Mouse (Mus musculus): ENCODE results near the gene Kcnk13. TPM values are rescaled to one million over a fixed set of nuclear protein-coding genes. Genes with fewer than 3 reads are reported as not detected.

Gene Kcnk13
- total RNA-seq (2012; rRNA removed) (0.08 and 0.13 TPM in 2 replicates), total RNA-seq (2014; rRNA removed) (not detected in 2 replicates), polyA plus RNA-seq (2012; ENCODE audit: insufficient read length, low read depth) (not detected in 2 replicates)

GRCm38 (mm10) chr12:99964301-99965202, at the start of gene Kcnk13:
TSS of gene Kcnk13 (plus strand) at chr12:99964499.
- TF ChIP-seq GABPA (IDR thresholded peaks at IDR 0.05; ENCODE audit: insufficient replicate concordance, low read depth, low read length) (no peak), MYC (IDR thresholded peaks at IDR 0.05; ENCODE audit: low read depth, low read length) (0 out of 2 replicates have a peak, but pooled peaks have one; percentile 35), SMC3 (IDR thresholded peaks at IDR 0.05; ENCODE audit: low read depth, low read length) (peak; percentile 83), EP300 (IDR thresholded peaks at IDR 0.05; ENCODE audit: low read length) (no peak), NRF1 (IDR thresholded peaks at IDR 0.05; ENCODE audit: low read depth, low read length) (no peak), BHLHE40 (IDR thresholded peaks at IDR 0.05; ENCODE audit: low read depth, low read length) (peak; percentile 65), MAFK (IDR thresholded peaks at IDR 0.05; ENCODE audit: insufficient replicate concordance, low read length) (no peak), CHD2 (IDR thresholded peaks at IDR 0.05; ENCODE audit: low read length) (no peak), TCF12 (IDR thresholded peaks at IDR 0.05; ENCODE audit: low read depth, low read length) (peak; percentile 38; the same call in 1 of the 2 replicates), HCFC1 (IDR thresholded peaks at IDR 0.05; ENCODE audit: low read depth, low read length) (no peak), CHD1 (IDR thresholded peaks at IDR 0.05; ENCODE audit: low read depth, low read length) (no peak), RAD21 (IDR thresholded peaks at IDR 0.05; ENCODE audit: low read depth, low read length) (peak; percentile 81), NELFE (IDR thresholded peaks at IDR 0.05; ENCODE audit: low read depth, low read length) (0 out of 2 replicates have a peak, but pooled peaks have one; percentile 17), ZC3H11A (IDR thresholded peaks at IDR 0.05; ENCODE audit: low read depth, low read length) (peak; percentile 29; the same call in 1 of the 2 replicates), IRF4 (IDR thresholded peaks at IDR 0.05; ENCODE audit: low read depth, low read length) (peak; percentile 37; the same call in 1 of the 2 replicates), MAX (IDR thresholded peaks at IDR 0.05; ENCODE audit: low read length) (0 out of 2 replicates have a peak, but pooled peaks have one; percentile 45), SIN3A (IDR thresholded peaks at IDR 0.05; ENCODE audit: low read length) (peak; percentile 64; the same call in 1 of the 2 replicates), CTCF (conservative IDR thresholded peaks at IDR 0.05 in 1 of 2, IDR thresholded peaks at IDR 0.05 in 1 of 2; ENCODE audit: low read depth in 2 of 2, low read length in 2 of 2) (peak; percentile 60 to 85; a peak in 3 of 4 replicates), ETS1 (conservative IDR thresholded peaks at IDR 0.05; ENCODE audit: low read depth, low read length) (no peak), USF1 (IDR thresholded peaks at IDR 0.05; ENCODE audit: low read depth, low read length) (no peak), MXI1 (IDR thresholded peaks at IDR 0.05; ENCODE audit: low read depth, low read length) (peak; percentile 56; the same call in 1 of the 2 replicates), TBP (conservative IDR thresholded peaks at IDR 0.05; ENCODE audit: low read depth, low read length) (no peak), UBTF (IDR thresholded peaks at IDR 0.05; ENCODE audit: low read depth, low read length) (0 out of 2 replicates have a peak, but pooled peaks have one; percentile 54)
- peaks cover 51% of the 10 kb centered on the region for H3K27me3 ChIP-seq (replicated peaks)
- H3K79me2 ChIP-seq (replicated peaks; ENCODE audit: control insufficient read depth, extremely low read depth, insufficient read depth, poor library complexity, severe bottlenecking): no peaks in the 10 kb centered on the region
- peak within 1 kb of the TSS; percentile 1 to 51 (median 28) for H3K4me3 ChIP-seq (replicated peaks in 1 of 3; ENCODE audit: low read depth in 2 of 3, low read length in 2 of 3, poor library complexity in 1 of 3)
- H3K4me1 ChIP-seq (ENCODE audit: control insufficient read depth in 1 of 2, insufficient read depth in 2 of 2): peaks cover 5 to 24% of the 10 kb centered on the region in 2 experiments; a peak in 3 of 4 replicates
- peaks cover 11% of the 10 kb centered on the region for H3K9me3 ChIP-seq (replicated peaks; ENCODE audit: low read length)
- H3K36me3 ChIP-seq (replicated peaks in 1 of 2; ENCODE audit: control insufficient read depth in 1 of 2, insufficient read depth in 1 of 2, low read length in 1 of 2): no peaks in the 10 kb centered on the region
- H3K27ac ChIP-seq (ENCODE audit: insufficient read depth, low read depth): no peak within 1 kb of the TSS
- DNase-seq (ENCODE audit: extremely low read depth): peak; percentile 82
- dilution Hi-C loops (cut with MboI; ENCODE audit: extremely low pct_ligation_motif_present, extremely low pct_unique_long_range_greater_than_20kb, low sequenced_read_pairs): no loop called here
- peak within 1 kb of the TSS; percentile 9; the same call in 1 of the 2 replicates for H3K9ac ChIP-seq (ENCODE audit: insufficient read depth, low read depth)
- in situ Hi-C loops (cut with MboI; ENCODE audit: low pct_ligation_motif_present, low pct_unique_long_range_greater_than_20kb, low sequenced_read_pairs): loop anchor here (10.0 kb wide), 1 partner anchor 880 kb away; no protein-coding TSS in a partner anchor
- peak within 1 kb of the TSS; percentile 82 for H3K4me2 ChIP-seq (ENCODE audit: insufficient read depth, low read depth, poor library complexity, severe bottlenecking)

Measured in CH12.LX (cell line).